Mouse (Mus musculus) layer of hippocampus, adult 8-10 months (tissue): ENCODE results near the gene Gprc5b. TPM values are rescaled to one million over a fixed set of nuclear protein-coding genes. Genes with fewer than 3 reads are reported as not detected.

ENCODE experiments used
- total RNA-seq, 4 experiments: library from RNA; stranded (reverse); gene quantifications; 2 replicates each; pipeline ENCODE4 v1.2.4; 2022

The Gprc5b gene
- total RNA-seq, 4 experiments from 2014 or later, result 150 to 157 (median 154) TPM

Other genes with a start within 250 kb of the Gprc5b start
- gene Iqck, start 139.5 kb downstream of the Gprc5b start, total RNA-seq, result 1 to 10 TPM; 2.8 to 5.7 (median 4.5) TPM
- gene Knop1, start 139.0 kb downstream of the Gprc5b start, total RNA-seq, result 10 to 100 TPM; 23.2 to 30.3 (median 26.3) TPM
- gene Gpr139, start 189.4 kb upstream of the Gprc5b start, total RNA-seq, result 1 to 10 TPM; 1.2 to 2.0 (median 1.7) TPM